Mouse (Mus musculus) olfactory bulb, adult 2 months (tissue): ENCODE measurements around the gene Snrpg. TPM values are rescaled to one million over a fixed set of nuclear protein-coding genes. Genes with fewer than 3 reads are reported as not detected.

Source experiments
- H3K27ac ChIP-seq: fragments of 200-500 bp; 2 replicates; pipeline ENCODE4 v1.5.1; 2012; ENCODE audit warnings: low read depth, low read length; ENCODE audit not compliant: insufficient read depth
- H3K4me1 ChIP-seq: fragments of 200-500 bp; 2 replicates; pipeline ENCODE4 v1.6.1; 2012; ENCODE audit warnings: low read length; ENCODE audit not compliant: control insufficient read depth, insufficient read depth
- H3K4me3 ChIP-seq: fragments of 200-500 bp; 2 replicates; pipeline ENCODE4 v1.5.1; 2012; ENCODE audit warnings: mild to moderate bottlenecking, low read depth, low read length, moderate library complexity; ENCODE audit not compliant: insufficient read depth
- CTCF ChIP-seq: fragments of 200-500 bp; IDR thresholded peaks from 2 replicates; pipeline ENCODE4 v1.5.1; 2012; ENCODE audit warnings: low read depth, mild to moderate bottlenecking, low read length, moderate library complexity; ENCODE audit not compliant: insufficient read depth
- POLR2A ChIP-seq: fragments of 200-500 bp; IDR thresholded peaks from 2 replicates; pipeline ENCODE4 v1.6.1; 2012; ENCODE audit warnings: mild to moderate bottlenecking, low read depth, low read length, moderate library complexity; ENCODE audit not compliant: insufficient read depth
- WGBS: fragments of 180-500 bp; shearing (Covaris S2); methylation state at CpG from one replicate; pipeline ENCODE4 v1.1.7; 2018; 5-methylcytosine and 5-hydroxymethylcytosine counted together
- polyA plus RNA-seq: library from polyadenylated mRNA; stranded (reverse); fragments of >200 nt; gene quantifications from 2 replicates; pipeline ENCODE4 v1.2.4, GENCODE M21; 2012; ENCODE audit warnings: low replicate concordance; ENCODE audit not compliant: missing spikeins, insufficient read depth, insufficient read length

The Snrpg gene
- polyA plus RNA-seq, 1 experiment: not detected

- peaks cover 9% of the 10 kb centered on the region for H3K4me1 ChIP-seq
- WGBS: under 1% methylated on average over 76 of the region's 76 CpGs
- TF ChIP-seq POLR2A (peak; percentile 63), CTCF (peak; percentile 93)
- H3K4me3 ChIP-seq: peak within 1 kb of the TSS; percentile 80
- H3K27ac ChIP-seq: peak within 1 kb of the TSS; percentile 88
Measured at GRCm38 (mm10) chr6:86365371-86366124, 5.6 kb upstream of the Snrpg start, which contains the start of gene Fam136a. Gene Fam136a (plus strand): TSS chr6:86365646.

- WGBS: 26% methylated on average over 25 of the region's 25 CpGs
- TF ChIP-seq POLR2A: no peak
- TF ChIP-seq CTCF: no peak
- H3K4me1 ChIP-seq: peaks cover 9% of the 10 kb centered on the region
- H3K27ac ChIP-seq: peak overlapping the region; percentile 88
- H3K4me3 ChIP-seq: peak overlapping the region; percentile 80
Measured at GRCm38 (mm10) chr6:86366125-86366852, 4.8 kb upstream of the Snrpg start.

- WGBS: 62% methylated on average over 2 of the region's 2 CpGs
- peaks cover 9% of the 10 kb centered on the region for H3K4me1 ChIP-seq
- H3K4me3 ChIP-seq: 0 out of 2 replicates have a peak overlapping the region, but pooled peaks have one; percentile 80
- no peak overlapping the region for H3K27ac ChIP-seq
- TF ChIP-seq CTCF: no peak
- no peak for TF ChIP-seq POLR2A
Measured at GRCm38 (mm10) chr6:86366853-86367249, 4.3 kb upstream of the Snrpg start.

GRCm38 (mm10) chr6:86368479-86368878 lies 2.6 kb upstream of the Snrpg start:
- TF ChIP-seq CTCF (no peak), POLR2A (no peak)
- Histone ChIP-seq H3K27ac (no peak overlapping the region), H3K4me3 (no peak overlapping the region), H3K4me1 (peaks cover 9% of the 10 kb centered on the region)
- 63% methylated on average over 5 of the region's 5 CpGs for WGBS

GRCm38 (mm10) chr6:86370093-86370713 lies 901 bp upstream of the Snrpg start:
- TF ChIP-seq POLR2A: no peak
- no peak for TF ChIP-seq CTCF
- 49% methylated on average over 3 of the region's 3 CpGs for WGBS
- H3K27ac ChIP-seq: no peak overlapping the region
- no peak overlapping the region for H3K4me3 ChIP-seq
- H3K4me1 ChIP-seq: peaks cover 6% of the 10 kb centered on the region

- TF ChIP-seq POLR2A: peak; percentile 81
- TF ChIP-seq CTCF: no peak
- WGBS: under 1% methylated on average over 50 of the region's 50 CpGs
- H3K27ac ChIP-seq: peak overlapping the region; percentile 70
Measured at GRCm38 (mm10) chr6:86371340-86371911, 322 bp downstream of the Snrpg start.

GRCm38 (mm10) chr6:86371950-86372516 lies 929 bp downstream of the Snrpg start:
- H3K4me1 ChIP-seq: no peaks in the 10 kb centered on the region
- 3% methylated on average over 12 of the region's 12 CpGs for WGBS
- no peak for TF ChIP-seq CTCF
- TF ChIP-seq POLR2A: no peak
- H3K27ac ChIP-seq: no peak overlapping the region
- peak overlapping the region; percentile 79 for H3K4me3 ChIP-seq

More at GRCm38 (mm10) chr6:86371340-86371911, 322 bp downstream of the Snrpg start:
- peaks cover 3% of the 10 kb centered on the region for H3K4me1 ChIP-seq
- peak overlapping the region; percentile 79 for H3K4me3 ChIP-seq

GRCm38 (mm10) chr6:86373556-86373955 lies 2.5 kb downstream of the Snrpg start:
- Histone ChIP-seq H3K27ac (no peak overlapping the region), H3K4me1 (no peaks in the 10 kb centered on the region), H3K4me3 (no peak overlapping the region)
- TF ChIP-seq CTCF (no peak), POLR2A (no peak)
- WGBS: 78% methylated on average over 6 of the region's 6 CpGs
